Mouse (Mus musculus) embryonic facial prominence, embryonic 12.5 days (tissue): Measurements from ENCODE around the gene Gsn. TPM values are rescaled to one million over a fixed set of nuclear protein-coding genes. Genes with fewer than 3 reads are reported as not detected.

Experiments used
- ATAC-seq: fragments of 200-750 bp; cut with Nextera tagmentation; 2 replicates; pipeline ENCODE4 v1.8.0; 2017; ENCODE audit not compliant: insufficient number of reproducible peaks, insufficient read depth, low FRiP score, low TSS enrichment
- H3K27ac ChIP-seq: fragments of 300-500 bp; sonication (generic); 2 replicates; pipeline ENCODE4 v1.5.1; 2016; ENCODE audit warnings: mild to moderate bottlenecking
- H3K27me3 ChIP-seq: fragments of 300-500 bp; sonication (generic); 2 replicates; pipeline ENCODE4 v1.6.1; 2016; ENCODE audit warnings: mild to moderate bottlenecking, moderate library complexity
- H3K36me3 ChIP-seq: fragments of 300-500 bp; sonication (generic); 2 replicates; pipeline ENCODE4 v1.6.1; 2016; ENCODE audit warnings: mild to moderate bottlenecking
- H3K4me1 ChIP-seq: fragments of 300-500 bp; sonication (generic); 2 replicates; pipeline ENCODE4 v1.6.1; 2016
- H3K4me2 ChIP-seq: fragments of 300-500 bp; sonication (generic); replicated peaks from 2 replicates; pipeline ENCODE4 v1.6.1; 2016; ENCODE audit warnings: mild to moderate bottlenecking, moderate library complexity
- H3K4me3 ChIP-seq: fragments of 300-500 bp; sonication (generic); 2 replicates; pipeline ENCODE4 v1.5.1; 2016; ENCODE audit warnings: mild to moderate bottlenecking
- H3K9ac ChIP-seq: fragments of 300-500 bp; sonication (generic); 2 replicates; pipeline ENCODE4 v1.6.1; 2016; ENCODE audit warnings: mild to moderate bottlenecking, moderate library complexity
- H3K9me3 ChIP-seq: fragments of 300-500 bp; sonication (generic); 2 replicates; pipeline ENCODE4 v1.6.1; 2016; ENCODE audit warnings: mild to moderate bottlenecking, moderate library complexity
- WGBS: fragments of 180-500 bp; shearing (Covaris S2); methylation state at CpG from one replicate; pipeline ENCODE4 v1.1.7; 2016; 5-methylcytosine and 5-hydroxymethylcytosine counted together
- polyA plus RNA-seq: library from polyadenylated mRNA; unstranded; fragments of >200 nt; fragmentation: Nextera tagmentation; extraction: Ambion mirVana; gene quantifications from 2 replicates; pipeline ENCODE4 v1.2.1, GENCODE M21; 2016

The Gsn gene
- polyA plus RNA-seq = 130 and 133 TPM in 2 replicates

DNA sequence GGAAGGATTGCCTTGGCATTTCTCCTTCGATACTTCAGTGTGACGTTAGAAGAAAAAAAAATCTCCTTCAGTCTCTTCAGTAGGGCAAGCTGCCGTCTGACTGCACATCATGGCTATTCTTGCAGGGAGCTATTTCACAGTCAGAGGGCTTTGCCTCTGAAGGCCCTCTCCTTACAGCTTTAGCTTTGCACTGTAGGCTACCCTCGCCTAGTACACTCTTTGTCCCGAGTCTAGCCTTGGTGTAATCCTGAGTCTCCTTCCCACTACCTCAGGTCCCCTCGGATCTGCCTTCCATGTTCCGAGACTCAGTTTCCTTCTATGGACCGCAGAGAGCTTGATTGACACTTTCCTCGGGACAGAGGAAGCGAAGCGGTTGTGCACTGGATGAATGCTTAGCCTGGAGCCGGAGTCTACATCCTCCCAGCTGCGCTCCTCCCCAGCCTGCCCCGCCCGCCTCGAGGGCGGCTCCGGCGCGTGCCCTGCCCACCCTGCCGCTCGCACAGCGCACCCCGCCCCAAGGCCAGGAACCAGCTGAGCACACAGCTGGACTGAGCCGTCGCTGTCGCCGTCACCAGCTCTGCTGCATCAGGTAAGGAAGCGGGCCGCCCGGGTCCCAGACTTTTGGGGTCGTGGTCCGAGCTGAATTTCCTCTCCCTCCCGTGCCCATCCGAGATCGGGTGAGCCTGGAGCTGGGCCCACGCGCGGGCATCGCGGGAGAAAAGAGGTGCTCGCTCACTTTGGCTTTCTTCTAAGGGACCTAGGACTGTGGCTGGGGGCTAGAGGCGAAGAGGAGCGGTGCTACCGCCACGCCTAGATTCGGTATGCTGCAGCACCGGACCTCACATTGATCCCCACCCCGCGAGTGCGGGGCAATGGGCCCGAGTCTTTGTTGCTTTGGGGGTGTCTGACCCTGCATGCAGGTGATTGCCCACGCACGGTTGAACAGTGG lies at the start of gene Gsn:
Gene Gsn, plus strand, starts transcription at position 496 of the 949 bp plus-strand sequence.
- 0 out of 2 replicates have a peak within 1 kb of the TSS, but pooled peaks have one; percentile 6 for H3K27ac ChIP-seq
- whole genome bisulfite sequencing = 3% methylated on average over 53 of the region's 54 CpGs
- peak; percentile 85 for ATAC-seq

DNA sequence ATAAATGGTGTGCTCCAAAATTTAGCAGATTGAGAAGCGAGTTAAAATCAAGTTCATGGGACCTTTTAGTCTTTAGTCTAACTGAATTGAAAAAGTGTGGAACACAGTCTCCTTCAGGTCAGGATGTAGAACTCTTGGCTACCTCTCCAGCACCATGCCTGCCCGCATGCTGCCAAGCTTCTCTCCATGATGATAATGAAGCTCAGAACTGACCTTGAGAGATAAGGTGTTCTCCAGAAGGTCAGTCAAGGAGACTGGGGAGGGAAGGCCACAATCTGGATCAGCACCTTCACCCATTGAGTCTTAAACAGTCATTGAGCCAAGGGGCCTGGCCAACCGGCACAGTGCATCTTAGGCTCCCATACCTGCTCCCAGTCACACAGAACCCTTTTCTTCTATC lies 49.4 kb upstream of the Gsn start:
- no peak for ATAC-seq
- WGBS = 85% methylated on average over 3 of the region's 3 CpGs

More for the DNA sequence above, at the start of gene Gsn:
- peaks cover 37% of the 10 kb centered on the region for H3K4me1 ChIP-seq
- peak within 1 kb of the TSS; percentile 89 for H3K4me2 ChIP-seq
- peak within 1 kb of the TSS; percentile 62 for H3K4me3 ChIP-seq
- no peaks in the 10 kb centered on the region for H3K27me3 ChIP-seq
- no peaks in the 10 kb centered on the region for H3K36me3 ChIP-seq
- no peaks in the 10 kb centered on the region for H3K9me3 ChIP-seq
- peak within 1 kb of the TSS; percentile 63 for H3K9ac ChIP-seq

DNA sequence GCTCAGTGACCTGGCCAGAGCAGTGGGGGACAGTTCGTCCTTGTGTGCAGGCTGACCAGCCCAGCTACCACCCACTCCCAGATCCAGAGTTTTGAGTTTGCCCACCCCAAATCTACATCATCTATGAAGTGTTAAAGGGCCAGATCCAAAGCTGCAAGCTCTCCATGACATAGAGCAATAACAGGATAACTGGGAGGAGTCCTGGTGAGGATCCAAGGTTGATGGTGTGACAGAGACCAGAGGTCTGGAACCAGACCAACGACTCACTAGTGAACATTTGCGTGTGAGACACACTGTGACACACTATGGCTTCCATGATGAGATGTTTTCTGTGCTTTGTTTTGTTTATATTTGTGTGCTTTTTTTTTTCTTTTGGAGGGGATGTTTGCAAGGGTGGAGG lies 48.1 kb upstream of the Gsn start:
- Histone ChIP-seq H3K9ac (no peak overlapping the region), H3K27ac (no peak overlapping the region), H3K4me1 (no peaks in the 10 kb centered on the region), H3K9me3 (no peaks in the 10 kb centered on the region), H3K36me3 (no peaks in the 10 kb centered on the region), H3K27me3 (peaks cover 3% of the 10 kb centered on the region; the same call in 1 of the 2 replicates), H3K4me2 (no peak overlapping the region), H3K4me3 (no peak overlapping the region)
- 75% methylated on average over 3 of the region's 3 CpGs for WGBS
- no peak for ATAC-seq

More for the DNA sequence above, 49.4 kb upstream of the Gsn start:
- Histone ChIP-seq H3K27ac (no peak overlapping the region), H3K9me3 (no peaks in the 10 kb centered on the region), H3K4me3 (no peak overlapping the region), H3K27me3 (no peaks in the 10 kb centered on the region), H3K4me1 (no peaks in the 10 kb centered on the region), H3K4me2 (no peak overlapping the region), H3K9ac (no peak overlapping the region), H3K36me3 (no peaks in the 10 kb centered on the region)

DNA sequence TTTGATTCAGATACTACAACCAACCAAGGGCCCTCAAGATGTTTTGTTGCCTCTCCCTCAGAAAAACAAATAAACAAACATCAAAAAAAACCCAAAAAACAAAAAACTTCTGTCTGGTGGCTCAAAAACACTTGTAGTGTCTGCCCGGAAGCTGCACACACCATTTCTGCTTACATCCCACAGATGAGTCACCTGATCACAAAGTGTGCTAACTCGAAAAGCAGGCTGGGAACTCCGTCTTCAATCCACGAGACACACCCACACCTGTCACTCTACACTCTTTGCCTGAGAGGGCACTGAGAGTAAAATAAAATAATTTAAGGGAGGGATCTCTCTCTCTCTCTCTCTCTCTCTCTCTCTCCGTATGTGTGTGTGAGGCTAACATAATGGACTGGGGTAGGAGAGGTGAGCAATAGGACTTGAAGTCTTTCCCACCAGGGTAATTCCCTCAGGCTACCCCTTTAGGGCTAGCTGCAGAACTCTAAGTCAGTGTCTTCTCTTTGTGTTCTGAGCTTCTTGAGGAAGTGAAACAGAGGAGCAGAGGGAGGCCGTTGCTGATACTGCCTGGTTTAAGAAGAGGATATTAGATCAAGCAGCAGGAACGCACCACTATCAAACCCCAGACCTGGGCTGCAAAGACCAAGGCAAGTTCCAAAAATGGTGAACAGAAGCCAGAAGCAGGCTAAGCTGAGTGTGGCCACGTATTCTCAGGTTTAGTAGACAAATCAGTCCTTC lies 47.1 kb upstream of the Gsn start:
- WGBS = 66% methylated on average over 8 of the region's 8 CpGs
- Histone ChIP-seq H3K36me3 (no peaks in the 10 kb centered on the region), H3K27ac (no peak overlapping the region), H3K27me3 (peaks cover 6% of the 10 kb centered on the region; the same call in 1 of the 2 replicates), H3K9me3 (no peaks in the 10 kb centered on the region), H3K4me1 (no peaks in the 10 kb centered on the region), H3K9ac (no peak overlapping the region), H3K4me3 (no peak overlapping the region), H3K4me2 (no peak overlapping the region)
- ATAC-seq = no peak

DNA sequence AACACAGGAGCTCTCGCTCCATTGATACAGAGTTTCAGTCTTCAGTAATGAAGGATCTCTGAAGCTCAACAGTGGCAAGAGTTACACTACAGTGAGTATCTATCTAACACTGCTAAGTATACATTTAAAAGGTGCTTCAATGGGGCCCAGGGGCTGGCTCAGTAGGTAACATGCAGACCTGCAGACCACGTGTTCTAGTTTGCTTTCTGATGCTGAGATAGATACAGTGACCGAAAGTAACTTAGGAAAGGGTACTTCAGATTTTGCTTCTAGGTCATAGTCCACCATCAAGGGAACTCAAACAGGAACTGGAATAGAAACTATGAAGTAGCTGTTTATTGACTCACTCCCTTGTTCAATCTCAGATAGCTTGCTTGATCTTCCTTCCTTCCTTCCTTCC lies 44.5 kb upstream of the Gsn start:
- Histone ChIP-seq H3K9me3 (no peaks in the 10 kb centered on the region), H3K4me1 (peaks cover 13% of the 10 kb centered on the region; the same call in 1 of the 2 replicates), H3K9ac (no peak overlapping the region), H3K4me2 (no peak overlapping the region), H3K36me3 (no peaks in the 10 kb centered on the region), H3K4me3 (no peak overlapping the region), H3K27me3 (peaks cover 6% of the 10 kb centered on the region; the same call in 1 of the 2 replicates), H3K27ac (no peak overlapping the region)
- WGBS = 75% methylated on average over 3 of the region's 3 CpGs
- ATAC-seq = no peak

DNA sequence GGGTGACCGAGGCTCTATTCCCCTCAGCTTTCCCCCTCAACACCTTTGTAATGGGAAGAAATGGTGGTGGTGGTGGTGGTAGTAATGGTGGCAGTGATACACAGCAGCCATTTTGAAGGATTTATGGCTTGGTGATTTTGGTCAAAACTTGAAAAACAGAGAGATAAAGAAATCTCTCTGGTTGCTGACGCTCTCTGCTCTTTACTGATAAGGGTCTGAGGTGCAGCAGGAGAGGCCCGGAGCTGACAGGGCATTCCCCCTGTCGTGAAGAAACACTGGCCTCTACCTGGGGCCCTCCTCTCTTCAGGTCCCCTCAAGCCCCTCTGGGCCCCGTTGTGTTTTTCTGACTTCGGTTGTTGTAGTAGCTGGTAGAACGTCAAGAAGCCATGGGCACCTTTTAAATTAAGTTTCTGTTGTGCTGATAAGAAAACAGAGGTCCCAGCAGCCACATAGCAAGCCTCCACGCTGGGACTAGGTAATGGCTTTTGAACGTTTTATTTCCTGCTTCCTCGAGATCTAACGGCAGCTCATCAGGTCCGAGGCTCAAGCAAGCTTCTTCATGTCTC lies 42.8 kb upstream of the Gsn start:
- Histone ChIP-seq H3K4me3 (no peak overlapping the region), H3K4me2 (no peak overlapping the region), H3K27me3 (peaks cover 6% of the 10 kb centered on the region; the same call in 1 of the 2 replicates), H3K9me3 (no peaks in the 10 kb centered on the region), H3K36me3 (no peaks in the 10 kb centered on the region), H3K4me1 (peaks cover 13% of the 10 kb centered on the region; the same call in 1 of the 2 replicates), H3K27ac (no peak overlapping the region), H3K9ac (no peak overlapping the region)
- 79% methylated on average over 12 of the region's 12 CpGs for WGBS
- ATAC-seq = no peak

DNA sequence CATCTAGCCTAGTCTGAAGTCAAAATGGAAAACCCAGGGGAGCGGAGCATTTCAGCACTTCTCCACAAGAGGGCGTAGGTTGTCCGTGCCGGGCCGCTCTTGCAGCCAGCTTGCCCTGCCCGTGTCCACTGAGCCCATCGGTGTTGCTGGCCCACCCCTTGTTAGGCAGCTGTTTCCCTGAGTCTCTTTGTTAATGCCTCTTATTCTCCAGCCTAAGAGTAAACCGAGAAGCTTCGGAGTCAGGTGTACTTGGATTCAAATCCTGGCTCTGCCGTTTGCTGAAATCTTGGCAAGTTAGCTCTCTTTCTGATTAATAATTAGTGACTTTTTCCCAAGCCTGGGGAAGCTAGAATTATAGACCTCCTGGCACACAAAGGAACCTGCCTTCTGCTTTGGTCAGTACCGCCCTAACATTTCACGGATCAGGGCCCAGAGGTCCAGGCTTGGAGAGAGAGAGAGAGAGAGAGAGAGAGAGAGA lies 41.3 kb upstream of the Gsn start:
- Histone ChIP-seq H3K9me3 (no peaks in the 10 kb centered on the region), H3K4me2 (peak overlapping the region; percentile 23), H3K9ac (no peak overlapping the region), H3K27ac (peak overlapping the region; percentile 69; the same call in 1 of the 2 replicates), H3K36me3 (no peaks in the 10 kb centered on the region), H3K4me1 (peaks cover 13% of the 10 kb centered on the region; the same call in 1 of the 2 replicates), H3K4me3 (no peak overlapping the region), H3K27me3 (peaks cover 6% of the 10 kb centered on the region; the same call in 1 of the 2 replicates)
- ATAC-seq = peak; percentile 62; the same call in 1 of the 2 replicates
- 3% methylated on average over 12 of the region's 12 CpGs for WGBS

DNA sequence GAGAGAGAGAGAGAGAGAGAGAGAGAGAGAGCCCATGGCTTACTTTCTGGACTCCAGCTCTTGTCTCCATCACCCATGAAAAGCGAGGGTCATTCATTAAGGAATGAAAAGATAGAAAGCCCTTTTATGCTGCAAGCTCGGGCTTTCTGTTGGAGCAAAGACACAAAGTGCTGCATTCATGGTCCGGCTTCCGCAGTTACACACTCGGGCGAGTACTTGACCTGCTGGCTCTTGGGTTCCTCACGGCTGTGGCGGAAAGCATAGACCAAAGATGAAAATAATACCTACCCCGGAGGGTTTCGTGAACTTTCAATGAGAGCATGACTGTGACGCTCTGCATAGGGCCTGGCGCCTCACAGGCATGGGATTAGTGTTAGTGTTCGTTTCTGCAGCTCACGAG lies 40.8 kb upstream of the Gsn start:
- 47% methylated on average over 14 of the region's 14 CpGs for WGBS
- ATAC-seq = 0 out of 2 replicates have a peak, but pooled peaks have one; percentile 29
- H3K9me3 ChIP-seq = no peaks in the 10 kb centered on the region
- peak overlapping the region; percentile 69; the same call in 1 of the 2 replicates for H3K27ac ChIP-seq
- peaks cover 6% of the 10 kb centered on the region; the same call in 1 of the 2 replicates for H3K27me3 ChIP-seq
- peaks cover 13% of the 10 kb centered on the region; the same call in 1 of the 2 replicates for H3K4me1 ChIP-seq
- peak overlapping the region; percentile 23; the same call in 1 of the 2 replicates for H3K4me2 ChIP-seq
- H3K36me3 ChIP-seq = no peaks in the 10 kb centered on the region
- no peak overlapping the region for H3K9ac ChIP-seq
- H3K4me3 ChIP-seq = no peak overlapping the region

DNA sequence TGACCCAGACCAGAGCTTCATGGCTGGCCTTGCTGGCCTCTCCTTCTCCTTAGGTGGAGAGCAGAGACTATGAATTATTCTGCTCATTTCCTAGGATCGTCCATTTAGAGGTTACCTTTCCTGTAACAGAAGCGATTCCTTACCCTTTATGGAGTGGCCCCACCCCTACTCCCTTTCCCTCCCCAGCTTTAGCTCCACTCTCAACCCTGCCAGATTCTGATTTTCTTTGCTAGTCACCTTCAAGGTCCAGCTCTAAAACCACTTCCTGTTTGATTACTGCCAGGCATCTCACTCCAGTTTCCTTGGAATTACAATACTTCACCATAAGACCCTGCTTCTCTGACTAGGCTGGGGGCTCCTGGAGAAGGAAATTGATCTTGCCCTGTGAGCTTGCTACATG lies 39.5 kb upstream of the Gsn start:
- H3K4me2 ChIP-seq = no peak overlapping the region
- no peak overlapping the region for H3K4me3 ChIP-seq
- peaks cover 13% of the 10 kb centered on the region; the same call in 1 of the 2 replicates for H3K4me1 ChIP-seq
- H3K27ac ChIP-seq = no peak overlapping the region
- no peak overlapping the region for H3K9ac ChIP-seq
- no peaks in the 10 kb centered on the region for H3K9me3 ChIP-seq
- 86% methylated on average over 2 of the region's 2 CpGs for WGBS
- peaks cover 6% of the 10 kb centered on the region; the same call in 1 of the 2 replicates for H3K27me3 ChIP-seq
- no peak for ATAC-seq
- no peaks in the 10 kb centered on the region for H3K36me3 ChIP-seq

DNA sequence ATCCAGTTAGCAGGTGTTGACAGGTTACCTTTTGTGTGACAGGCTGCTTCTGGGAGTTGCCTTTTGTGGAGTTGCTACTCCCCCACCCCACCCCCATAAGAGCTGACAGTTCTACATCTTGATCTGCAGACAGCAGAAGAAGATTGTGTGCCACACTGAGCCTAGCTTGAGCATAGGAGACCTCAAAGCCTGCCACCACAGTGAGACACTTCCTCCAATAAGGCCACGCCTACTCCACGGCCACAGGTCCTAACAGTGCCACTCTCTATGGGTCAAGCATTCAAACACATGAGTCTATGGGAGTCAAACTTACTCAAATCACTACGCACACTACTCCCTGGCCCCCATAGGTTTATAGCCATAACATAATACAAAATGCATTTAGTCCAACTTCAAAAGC lies 37.4 kb upstream of the Gsn start:
- Histone ChIP-seq H3K4me1 (peaks cover 13% of the 10 kb centered on the region; the same call in 1 of the 2 replicates), H3K4me3 (no peak overlapping the region), H3K27me3 (0 out of 2 replicates have a peak, but pooled peaks cover 2% of the 10 kb centered on the region), H3K9ac (no peak overlapping the region), H3K4me2 (no peak overlapping the region), H3K9me3 (no peaks in the 10 kb centered on the region), H3K36me3 (no peaks in the 10 kb centered on the region), H3K27ac (no peak overlapping the region)
- 95% methylated on average over 3 of the region's 3 CpGs for WGBS
- ATAC-seq = no peak

DNA sequence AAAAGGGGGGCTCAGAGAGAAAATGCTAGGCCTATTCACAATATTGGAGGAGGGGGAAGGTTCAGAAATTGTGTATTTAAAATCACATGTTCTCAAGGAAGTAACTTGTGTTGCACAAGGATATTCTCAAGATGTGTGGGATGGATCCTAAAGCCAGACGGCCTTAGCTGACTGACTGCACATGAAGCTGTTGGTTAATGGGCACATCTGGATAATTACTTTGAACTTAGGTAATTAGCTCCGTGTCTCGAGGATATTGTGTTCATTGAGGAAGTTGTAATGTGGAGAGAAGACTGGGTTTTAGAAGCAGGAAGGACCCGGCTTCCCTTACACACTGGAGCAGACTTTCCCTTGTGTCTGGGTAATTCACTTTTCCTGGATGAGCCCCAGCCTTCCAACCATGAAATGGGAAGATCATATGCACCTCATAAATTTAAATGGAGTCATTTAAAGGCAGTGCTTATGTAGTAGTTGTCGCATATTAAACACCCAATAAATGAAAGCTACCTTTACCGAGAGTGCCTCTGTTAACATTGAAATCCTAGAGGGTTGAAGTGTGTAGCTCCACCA lies 33.3 kb upstream of the Gsn start:
- Histone ChIP-seq H3K27me3 (no peaks in the 10 kb centered on the region), H3K9ac (no peak overlapping the region), H3K4me1 (peaks cover 2% of the 10 kb centered on the region; the same call in 1 of the 2 replicates), H3K36me3 (no peaks in the 10 kb centered on the region), H3K9me3 (no peaks in the 10 kb centered on the region), H3K4me2 (no peak overlapping the region), H3K27ac (no peak overlapping the region), H3K4me3 (no peak overlapping the region)
- ATAC-seq = no peak
- 59% methylated on average over 6 of the region's 6 CpGs for WGBS
